Mouse (Mus musculus) frontal cortex, postnatal 14 days (tissue): ENCODE data around the gene Gm10053.

Experiments
- DNase-seq, 2 experiments: peaks; one replicate each; pipeline ENCODE4 v3.0.0; 2022; ENCODE audit warnings: low spot score in 2 of 2

Gene Gm10053

GRCm38 (mm10) chr19:24899578-24900544 is 24.4 kb downstream of the Gm10053 start:
- no peak for DNase-seq

GRCm38 (mm10) chr19:24900581-24901220 is 25.2 kb downstream of the Gm10053 start, which contains the start of gene Foxd4:
Gene Foxd4, minus strand, starts transcription at chr19:24901197.
- no peak for DNase-seq

DNA sequence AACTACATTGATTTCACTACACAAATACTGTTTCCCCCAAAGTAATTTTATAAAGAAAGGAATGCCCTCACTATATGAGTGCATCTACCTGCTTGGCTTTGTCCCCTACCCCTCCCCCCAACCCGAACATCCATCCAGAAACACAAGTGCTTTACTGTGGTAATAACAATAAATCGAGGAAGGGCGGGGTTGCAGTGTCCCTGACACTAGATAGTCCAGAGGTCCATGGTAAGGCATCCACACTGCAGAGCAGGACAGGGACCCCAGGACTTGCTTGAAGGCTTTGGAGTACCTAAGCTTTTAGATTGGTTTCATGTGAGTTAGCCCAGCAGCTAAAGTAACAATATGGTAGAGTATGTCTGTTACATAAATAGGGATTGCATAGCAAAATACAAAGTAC is 26.2 kb downstream of the Gm10053 start:
- DNase-seq: no peak

DNA sequence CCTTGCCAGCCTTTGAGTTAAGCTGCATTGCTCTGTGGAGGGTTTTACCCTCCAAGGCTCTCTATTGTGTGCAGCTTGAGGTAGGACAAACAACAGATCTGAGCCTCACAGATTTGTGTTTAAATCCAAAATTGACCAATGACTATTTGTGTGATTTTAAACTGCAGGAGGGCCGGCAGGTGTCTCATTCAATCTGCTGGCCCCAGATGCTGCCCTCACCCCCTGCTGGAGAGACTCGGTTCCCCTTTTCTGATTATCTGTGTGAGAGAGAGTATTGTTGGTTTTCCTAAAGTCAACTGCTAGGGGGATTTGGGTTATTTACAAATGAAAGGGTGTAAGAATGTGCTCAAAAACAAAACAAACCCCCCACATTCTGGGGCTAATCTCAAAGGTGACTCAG is 26.8 kb downstream of the Gm10053 start:
- no peak for DNase-seq

- no peak for DNase-seq
Observed at GRCm38 (mm10) chr19:24902821-24903220, 27.3 kb downstream of the Gm10053 start.

- no peak for DNase-seq
Observed at GRCm38 (mm10) chr19:24907655-24908054, 32.2 kb downstream of the Gm10053 start.

DNA sequence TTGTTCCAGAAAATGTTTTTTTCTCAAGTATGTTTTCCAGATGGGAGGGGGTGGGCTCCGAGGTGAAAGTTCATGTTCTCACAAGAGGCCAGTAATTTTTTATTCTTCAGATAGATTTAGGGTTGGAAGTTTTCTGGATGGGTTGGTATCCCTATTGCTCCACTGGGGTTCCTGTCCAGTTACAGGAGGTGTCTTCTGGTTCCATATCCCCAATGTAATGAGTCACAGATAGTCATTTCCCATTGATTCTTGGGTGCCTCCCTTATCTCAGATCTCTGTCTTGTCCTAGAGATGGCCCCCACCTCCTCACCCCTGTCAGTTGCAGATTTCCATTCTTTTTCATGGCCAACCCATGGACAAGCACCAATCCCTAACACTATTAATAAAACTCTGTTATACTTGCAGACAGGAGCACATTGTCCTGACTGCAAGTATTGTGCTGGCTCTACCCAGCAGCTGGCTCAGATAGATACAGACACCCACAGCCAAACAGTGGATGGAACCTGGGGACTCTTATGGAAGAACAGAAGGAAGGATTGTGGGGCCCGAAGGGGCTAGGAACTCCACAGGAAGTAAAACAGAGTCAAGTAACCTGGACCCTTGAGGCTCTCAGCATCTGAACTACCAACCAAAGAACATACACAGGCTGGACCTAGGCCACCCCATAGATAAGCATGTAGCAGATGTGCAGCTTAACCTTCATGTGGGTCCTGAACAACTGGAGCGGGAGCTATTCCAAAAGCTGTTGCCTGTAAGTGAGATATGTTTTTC is 33.1 kb downstream of the Gm10053 start:
- no peak for DNase-seq

GRCm38 (mm10) chr19:24920866-24921265 is 45.4 kb downstream of the Gm10053 start:
- DNase-seq: no peak
